Mouse (Mus musculus): ENCODE results near the gene Catip.

Gene Catip

DNA sequence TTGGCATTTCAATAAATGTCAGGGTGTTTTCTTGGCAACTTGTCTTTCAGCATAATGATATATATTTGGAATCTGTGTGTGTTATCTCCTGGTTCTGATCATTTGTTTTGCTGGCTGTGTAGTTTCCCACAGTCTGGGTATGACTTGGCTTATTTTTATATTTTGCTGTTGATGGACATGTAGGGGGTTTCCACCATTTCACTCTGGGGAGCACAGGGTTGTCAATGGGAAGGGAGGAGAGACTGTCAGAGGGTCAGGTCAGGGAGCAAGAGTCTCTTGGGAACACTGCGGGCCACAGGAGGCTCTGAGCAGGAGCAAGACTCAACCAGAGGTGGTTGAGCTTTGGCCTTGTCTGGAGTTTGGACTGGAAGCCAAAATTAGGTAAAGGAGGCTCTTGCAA is 19.6 kb upstream of the Catip start:
- no peak for DNase-seq (ENCODE audit: low spot score in 2 of 2)

DNA sequence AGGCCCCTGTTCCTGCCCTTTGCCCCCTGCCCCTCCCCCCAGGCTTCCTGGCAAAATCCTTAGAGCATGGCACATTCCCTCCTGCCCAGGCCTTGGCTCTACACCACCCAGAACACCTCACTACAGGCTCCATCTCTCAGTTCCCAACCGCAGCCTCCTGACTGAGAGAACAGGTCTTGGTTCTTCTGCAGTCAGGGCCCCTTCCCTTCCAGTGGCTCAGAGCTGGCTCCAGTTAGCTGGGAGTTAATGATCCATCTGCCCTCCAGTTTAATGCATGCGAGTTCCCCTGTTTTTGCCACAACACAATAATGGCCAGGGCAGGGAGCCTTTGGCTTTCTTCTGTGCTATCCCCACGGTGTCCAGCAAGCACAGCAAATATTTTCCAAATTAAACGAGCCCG is 18.7 kb upstream of the Catip start:
- no peak for DNase-seq (ENCODE audit: low spot score in 2 of 2)

DNA sequence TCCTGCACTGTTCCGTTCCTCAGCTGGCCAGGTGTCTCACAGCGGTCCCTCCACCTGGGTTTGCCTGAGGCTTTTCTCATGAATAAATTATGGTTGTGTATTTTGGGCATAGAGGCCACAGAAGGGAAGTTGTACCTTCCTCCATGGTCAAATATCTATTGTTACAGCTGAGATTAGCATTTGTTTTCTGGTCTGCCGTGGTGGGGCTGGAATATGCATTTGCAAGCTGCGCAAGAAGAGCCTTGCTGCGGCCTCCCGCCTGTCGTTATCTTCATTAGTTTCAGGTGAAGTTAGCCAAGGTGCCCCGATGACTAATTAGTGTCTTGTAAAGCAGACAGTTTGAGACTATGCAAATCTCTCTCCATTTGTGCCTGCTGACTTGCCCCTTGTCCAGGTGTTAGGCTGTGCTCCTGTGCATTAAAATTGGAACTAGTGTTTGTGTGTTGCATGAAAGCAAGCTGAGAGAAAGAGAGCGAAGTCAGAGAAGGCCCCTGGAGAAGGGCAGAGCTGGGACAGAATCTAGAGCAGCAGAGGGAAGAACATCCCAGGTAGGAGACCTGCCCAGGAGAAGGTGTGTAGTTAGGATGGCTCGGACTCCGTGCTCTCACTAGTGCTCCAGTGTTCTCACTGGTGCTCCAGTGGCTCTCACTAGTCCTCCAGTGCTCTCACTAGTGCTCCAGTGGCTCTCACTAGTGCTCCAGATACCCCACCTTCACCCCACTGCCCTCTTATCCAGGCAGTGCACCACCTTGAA is 17.6 kb upstream of the Catip start:
- no peak for DNase-seq (ENCODE audit: low spot score in 2 of 2)

DNA sequence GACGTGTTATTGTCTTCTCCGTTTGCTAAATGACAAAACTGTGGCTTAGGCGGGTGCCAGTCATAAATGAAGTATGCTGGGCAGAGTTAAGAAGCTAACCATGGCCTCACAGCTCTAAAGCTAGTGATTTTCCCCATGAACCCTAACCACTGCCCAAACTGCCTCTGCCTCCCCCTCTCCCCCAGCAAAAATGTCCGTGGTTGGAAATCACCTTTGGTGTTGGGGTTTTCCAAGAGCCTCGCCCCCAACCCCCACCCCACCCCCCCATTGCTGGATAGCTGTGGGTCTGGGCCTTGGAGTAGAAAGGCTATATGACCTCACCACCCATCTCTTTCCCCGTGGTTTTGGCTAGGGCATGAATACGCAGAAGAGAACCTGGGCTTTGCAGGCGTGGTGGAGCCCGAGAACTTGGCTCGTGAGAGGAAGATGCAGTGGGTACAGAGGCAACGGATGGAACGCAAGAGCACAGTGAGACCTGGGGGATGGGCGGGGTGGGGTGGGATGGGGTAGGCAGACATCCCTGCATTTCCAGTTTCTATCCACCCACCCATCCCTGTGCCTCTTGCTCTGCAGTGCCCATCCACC is 10.6 kb upstream of the Catip start:
- no peak for DNase-seq (ENCODE audit: low spot score in 2 of 2)

DNA sequence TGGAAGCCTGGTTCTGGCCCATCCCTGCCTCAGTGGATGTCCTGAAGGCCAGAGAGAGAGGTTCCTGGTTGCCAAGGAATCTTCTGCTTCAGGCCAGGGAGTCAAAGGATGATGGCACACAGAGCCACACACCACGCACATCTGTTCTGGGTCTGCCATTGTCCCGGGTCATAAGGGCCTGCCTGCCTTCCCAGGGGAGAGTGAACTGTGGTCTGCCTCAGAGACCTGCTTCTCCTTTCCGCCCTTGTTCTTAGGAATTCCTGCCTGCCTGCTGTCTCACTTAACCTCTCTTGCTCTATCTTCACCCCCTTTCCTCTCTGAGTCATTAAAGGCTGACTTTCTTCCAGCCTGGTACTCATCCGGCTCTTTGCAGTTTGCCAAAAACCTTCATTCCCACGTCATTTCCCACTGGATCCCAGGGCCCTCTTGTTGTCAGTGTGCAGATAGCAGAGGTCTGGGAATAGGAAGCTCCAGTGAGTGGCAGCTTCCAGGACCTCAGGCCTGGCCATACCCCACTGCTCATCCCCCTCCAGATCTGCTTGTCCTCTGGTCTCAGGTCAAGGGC is 9.3 kb upstream of the Catip start:
- no peak for DNase-seq (ENCODE audit: low spot score in 2 of 2)

DNA sequence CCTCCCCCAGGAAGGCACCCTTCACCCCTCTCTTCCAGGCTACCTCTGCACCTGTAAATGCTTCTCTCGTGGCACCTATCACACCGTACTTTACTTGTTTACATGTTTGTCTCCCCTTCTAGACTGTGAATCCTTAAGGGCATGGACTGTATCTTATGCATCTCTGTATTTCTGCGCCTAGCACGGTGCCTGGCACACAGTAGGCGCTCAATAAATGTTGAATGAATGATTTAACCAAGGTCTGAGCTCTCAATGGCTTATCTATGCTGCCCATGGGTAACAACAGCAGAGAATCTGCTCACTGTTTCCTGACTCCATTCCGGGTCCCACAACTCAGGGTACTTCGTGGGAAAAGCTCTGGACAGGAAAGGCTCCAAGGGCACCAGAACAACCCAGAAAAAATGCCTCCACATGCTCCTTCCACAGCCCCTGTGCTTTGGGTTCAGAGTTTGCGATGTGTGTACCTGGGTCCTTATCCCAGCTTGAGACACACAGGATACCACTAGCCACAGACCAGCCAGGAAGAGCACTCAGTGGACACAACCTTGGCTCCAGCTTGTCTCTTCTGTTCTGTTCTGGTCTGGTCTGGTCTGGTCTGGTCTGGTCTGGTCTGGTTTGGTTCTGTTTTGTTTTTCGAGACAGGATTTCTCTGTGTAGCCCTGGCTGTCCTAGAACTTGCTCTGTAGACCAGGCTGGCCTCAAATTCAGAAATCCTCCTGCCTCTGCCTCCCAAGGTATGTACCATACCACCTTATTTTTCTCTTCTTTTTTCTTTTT is 8.3 kb upstream of the Catip start:
- no peak for DNase-seq (ENCODE audit: low spot score in 2 of 2)

DNA sequence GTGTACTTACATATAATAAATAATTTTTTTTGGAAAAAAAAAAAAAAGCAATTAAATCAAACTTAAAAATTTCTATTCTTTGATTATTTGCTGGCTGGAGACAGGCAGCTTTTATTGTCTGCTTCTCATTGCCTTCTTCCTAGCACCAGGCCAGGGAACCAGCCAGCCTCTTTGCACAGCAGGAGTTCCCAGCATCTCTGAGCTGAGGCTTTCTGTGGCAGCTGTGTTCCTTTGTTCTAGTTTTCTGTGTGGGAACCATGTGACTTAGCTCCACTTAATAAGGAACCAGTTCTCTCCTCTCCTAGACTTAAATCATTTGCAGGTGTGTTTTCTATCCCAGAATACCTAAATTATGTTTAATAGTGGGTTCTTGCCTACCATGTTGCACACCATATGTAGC is 4.4 kb upstream of the Catip start:
- DNase-seq (ENCODE audit: low spot score in 2 of 2), result no peak

DNA sequence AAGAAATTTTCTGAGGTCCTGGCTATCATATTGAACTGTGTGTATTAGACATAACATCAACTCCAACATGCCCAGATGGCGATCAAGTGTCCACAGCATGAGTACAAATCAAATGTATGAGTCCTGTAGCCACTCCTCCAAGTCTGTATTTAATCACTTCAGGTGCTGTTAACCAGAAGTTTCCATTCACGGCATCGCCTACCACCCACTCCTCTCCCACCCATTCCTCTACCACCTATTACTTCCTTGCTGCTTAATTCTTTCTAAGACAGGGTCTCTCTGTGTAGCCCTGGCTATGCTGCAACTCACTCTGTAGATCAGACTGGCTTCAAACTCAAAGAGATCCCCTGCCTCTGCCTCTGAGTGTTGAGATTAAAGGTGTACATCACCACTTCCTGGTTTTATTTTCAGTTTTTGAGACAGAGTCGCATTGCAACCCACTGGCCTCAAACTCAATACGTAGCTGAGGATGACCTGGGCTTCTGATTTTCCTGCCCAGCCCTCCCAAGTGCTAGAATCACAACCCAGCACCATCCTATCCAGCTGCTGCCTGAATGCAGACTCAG is 1.9 kb upstream of the Catip start:
- DNase-seq (ENCODE audit: low spot score in 2 of 2), result no peak

DNA sequence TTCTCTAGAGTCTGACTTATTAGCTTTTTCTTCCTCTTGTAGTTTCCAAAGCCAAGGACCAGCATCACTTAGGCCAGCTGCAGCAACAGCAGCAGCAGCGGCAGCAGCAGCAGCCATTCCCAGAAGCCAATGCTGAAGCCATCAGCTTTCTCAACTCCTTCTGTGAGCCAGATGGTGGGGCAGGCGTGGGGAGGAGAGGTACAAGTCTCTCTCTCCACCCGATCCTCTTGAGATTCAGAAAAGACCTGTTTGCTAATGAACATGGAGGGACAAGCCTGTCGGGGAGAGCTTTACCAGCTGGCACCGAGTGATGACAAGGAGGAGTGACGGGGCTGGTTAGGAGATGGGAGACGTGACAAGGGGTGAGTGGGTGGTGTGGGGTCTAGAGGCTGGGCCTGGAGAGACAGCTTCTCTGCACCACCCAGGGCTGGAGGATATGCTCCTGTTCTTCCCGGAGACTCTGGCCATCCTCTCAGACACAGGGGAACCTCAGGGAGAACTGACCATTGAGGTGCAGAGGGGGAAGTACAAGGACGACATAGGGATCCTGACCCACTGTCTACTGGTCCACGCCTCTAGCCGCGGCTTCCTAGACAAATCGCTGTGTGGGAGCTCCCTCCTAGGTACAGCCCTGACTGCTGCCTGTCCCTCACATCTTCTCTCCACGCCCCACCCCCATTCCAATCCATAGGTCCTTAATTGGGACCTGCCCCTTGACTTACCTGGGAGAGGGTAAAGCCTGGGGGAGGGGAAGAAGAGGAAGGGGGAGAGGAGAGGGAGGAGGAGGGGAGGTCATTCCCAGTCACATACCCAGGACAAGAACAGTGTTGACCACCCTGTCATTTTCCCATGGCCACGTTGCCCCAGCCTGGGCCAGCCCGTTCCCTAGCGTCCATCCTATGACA is 669 bp downstream of the Catip start:
- DNase-seq (ENCODE audit: low spot score in 2 of 2), result no peak

DNA sequence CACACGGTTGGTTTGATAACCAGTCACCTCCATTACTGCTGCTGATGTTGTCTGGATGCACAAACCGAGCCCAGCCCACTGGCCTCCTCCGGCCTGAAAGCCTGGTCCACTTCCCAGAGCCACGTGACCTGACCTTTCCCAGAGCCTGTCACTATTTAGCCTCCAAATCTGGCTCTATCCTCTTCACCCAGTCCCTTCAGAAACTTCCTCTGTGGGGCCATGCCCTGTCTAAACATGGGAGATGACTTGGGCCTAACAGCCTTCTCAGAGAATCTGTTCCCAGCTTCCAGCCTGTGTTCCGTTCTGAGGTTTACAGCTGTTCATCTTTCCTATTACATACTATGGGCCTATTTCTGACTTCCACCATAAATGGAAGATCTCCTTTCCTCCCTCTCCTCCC is 1.5 kb downstream of the Catip start:
- DNase-seq (ENCODE audit: low spot score in 2 of 2), result no peak

DNA sequence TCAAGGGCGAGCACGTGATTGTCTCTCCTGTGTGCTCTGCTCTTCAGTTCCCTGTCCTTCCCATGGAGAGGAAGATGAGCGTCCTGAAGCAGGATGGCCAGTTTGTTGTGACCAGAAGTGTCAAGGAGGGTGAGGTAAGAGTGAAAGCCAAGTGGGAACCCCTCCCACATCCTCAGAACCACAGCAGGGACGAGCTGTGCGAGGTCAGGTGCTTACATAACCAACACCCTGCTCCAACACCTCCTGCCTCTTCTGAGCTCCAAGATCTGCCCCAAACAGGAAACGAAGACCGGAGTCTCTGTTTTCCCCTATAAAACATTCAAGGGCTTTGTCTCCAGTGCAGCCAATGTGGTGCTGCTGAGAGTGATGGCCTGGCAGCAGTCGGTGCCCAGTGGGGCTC is 2.4 kb downstream of the Catip start:
- DNase-seq (ENCODE audit: low spot score in 2 of 2), result no peak

DNA sequence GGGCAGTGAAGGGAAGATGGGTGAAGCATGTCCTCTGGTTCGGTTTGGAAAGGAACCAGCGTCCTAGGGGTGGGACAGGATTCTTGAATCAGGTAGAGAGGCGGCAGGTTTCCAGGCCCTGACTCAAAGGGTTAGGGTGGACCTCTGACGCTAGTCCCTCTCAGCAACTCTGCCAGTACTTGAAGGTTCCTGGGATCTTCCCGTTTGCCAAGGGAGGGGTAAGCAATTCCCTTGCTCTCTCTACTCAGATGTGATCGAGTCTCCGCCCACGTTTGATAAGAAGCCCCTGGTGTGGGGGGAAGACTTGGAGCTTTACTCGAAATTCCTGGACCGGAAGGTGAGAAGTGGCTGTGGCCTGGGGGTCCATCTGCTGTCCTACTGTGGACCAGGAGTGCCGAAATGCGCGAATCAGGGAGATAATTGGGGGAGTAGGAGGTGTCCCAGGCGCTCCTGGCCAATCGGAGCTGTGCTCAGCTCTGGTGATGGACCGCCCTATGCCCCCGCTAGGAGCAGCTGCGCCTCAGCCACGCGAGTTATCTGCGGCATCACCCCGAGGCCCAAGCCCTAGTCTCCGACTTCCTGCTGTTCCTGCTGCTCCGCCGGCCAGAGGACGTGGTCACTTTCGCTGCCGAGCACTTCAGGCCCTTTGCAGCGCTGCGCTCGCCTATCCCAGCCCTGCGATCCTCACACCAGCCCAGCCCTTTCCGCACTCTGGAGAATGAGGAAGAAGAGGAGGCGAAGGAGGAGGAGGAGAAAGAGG is 6.2 kb downstream of the Catip start:
- DNase-seq (ENCODE audit: low spot score in 2 of 2), result peak in 1 of 2 experiments; percentile 38

DNA sequence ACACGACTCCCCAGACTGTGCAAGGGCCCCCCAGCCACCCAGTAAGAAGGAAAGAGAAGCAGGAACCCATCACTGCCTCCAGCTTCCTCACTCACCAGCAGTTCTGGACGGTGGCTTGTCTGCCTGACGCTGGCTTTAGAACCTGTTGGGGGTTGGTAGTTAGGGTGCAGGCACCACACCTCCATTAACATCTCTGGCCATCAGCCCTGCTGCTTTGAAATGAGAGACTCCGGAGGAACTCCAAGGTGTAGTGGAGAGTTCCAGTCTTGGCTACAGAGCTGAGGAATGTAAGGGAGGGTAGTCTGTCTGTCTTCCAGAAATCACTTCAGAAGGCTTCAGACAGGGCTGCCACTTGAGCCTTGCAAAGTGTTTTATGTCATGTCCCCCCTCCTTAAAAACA is 8.1 kb downstream of the Catip start:
- DNase-seq (ENCODE audit: low spot score in 2 of 2), result no peak

DNA sequence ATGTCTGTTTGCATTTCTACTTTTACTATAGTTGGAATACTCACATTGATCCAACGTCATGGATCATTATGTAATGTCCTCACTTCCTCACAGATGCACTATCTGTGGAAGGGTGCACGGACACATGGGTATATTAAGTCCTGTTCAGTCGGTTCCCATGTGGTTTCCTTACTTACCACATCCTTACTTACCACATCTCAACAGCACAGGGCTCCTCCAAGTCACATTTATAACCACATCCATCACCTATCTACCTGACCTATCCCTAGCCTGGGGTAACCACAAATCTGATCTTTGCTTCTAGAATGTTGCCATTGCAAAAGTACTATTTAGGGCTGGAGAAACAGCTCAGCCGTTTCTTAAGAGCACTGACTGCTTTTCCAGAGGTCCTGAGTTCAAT is 11.5 kb downstream of the Catip start:
- no peak for DNase-seq (ENCODE audit: low spot score in 2 of 2)

DNA sequence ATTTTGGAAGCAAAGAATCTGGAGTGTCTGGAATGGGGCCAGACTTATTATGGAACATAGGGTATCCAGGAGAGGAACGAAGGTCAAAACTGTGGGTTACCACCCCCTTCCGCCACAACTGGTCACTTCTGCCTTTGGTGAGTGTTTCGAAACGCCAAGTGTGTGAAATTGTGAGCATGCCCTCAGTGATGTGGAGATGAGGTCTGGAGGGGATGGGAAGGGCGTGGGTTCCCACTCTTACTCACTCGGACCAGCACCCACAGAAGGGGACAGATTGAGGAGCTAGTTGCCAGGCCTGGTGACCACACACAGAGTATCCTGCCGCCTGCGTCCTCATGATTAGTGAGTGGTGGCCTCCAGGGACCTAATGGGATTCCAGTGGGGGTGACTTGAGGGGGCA is 13.1 kb downstream of the Catip start, which contains the start of gene Slc11a1:
TSS of gene Slc11a1 (plus strand) at position 216 of the 400 bp plus-strand sequence.
- peak in 1 of 2 experiments; percentile 51 for DNase-seq (ENCODE audit: low spot score in 2 of 2)

DNA sequence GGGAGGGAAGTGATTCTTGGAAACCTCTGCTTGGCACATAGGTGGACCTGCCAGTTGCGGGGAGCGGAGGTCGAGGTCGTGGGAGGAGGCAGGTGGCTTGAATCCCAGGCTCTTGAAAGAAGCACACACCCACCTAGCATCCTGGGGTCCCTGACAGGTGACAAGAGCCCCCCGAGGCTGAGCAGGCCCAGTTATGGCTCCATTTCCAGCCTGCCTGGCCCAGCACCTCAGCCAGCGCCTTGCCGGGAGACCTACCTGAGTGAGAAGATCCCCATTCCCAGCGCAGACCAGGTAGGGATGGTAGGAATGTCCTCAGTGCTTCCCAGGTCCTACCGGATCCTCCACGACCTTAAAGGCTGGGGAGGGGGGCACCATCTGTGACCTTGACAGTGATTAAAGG is 13.7 kb downstream of the Catip start:
- no peak for DNase-seq (ENCODE audit: low spot score in 2 of 2)

DNA sequence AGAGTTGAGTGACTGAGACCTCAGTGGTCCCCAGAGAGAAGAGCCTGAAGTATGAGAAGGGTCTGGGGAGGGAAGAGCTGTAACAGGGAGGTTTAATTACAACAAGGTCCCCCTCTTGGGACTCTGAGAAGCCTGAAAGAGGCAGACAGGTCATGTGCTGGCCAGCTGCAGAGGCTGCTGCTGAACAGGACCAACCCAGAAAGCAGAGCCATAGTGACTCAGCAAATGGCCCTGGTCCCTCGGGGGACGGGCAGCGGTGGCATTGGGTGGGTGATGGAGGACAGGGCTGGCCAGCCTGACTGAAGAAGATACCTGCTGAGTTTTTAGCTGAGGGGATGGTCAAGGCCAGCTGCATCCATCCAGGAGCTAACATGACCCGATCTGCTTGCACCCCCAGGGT is 14.5 kb downstream of the Catip start:
- no peak for DNase-seq (ENCODE audit: low spot score in 2 of 2)

DNA sequence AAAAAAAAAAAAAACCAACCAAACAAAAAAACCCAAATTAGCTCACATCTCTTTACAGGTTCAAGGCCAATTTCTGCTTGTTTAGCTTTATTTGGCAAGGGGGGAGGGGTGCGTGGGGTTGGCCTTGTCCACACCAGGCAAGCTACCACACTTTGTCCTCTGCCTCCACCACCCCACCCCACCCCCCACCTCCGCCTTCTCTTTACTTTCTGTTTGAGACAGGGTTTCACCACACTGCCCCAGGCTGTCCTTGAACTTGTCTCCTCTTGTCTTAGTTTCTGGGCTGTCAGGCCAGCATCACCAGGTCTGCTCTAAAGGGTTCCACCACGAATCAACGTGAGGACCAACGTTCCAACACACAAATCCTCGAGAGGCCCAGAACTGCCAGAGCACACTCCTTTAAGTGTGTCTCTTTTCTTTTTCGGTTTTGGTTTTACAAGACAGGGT is 17.2 kb downstream of the Catip start:
- DNase-seq (ENCODE audit: low spot score in 2 of 2), result no peak

DNA sequence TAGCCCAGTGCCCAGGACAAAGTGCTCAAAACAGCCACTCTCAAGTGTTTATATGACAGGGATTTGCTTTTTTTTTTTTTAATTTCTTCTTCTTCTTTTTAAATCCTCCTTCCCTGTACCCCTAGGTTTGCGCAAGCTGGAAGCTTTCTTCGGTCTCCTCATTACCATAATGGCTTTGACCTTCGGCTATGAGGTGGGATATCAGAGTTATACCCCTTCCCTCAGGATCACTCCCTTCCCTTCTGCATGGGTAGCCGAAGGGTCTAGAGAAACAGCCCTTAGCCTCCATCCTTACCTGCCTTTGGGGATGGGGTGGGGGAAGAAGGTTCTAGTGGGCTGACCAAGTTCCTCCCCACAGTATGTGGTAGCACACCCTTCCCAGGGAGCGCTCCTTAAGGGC is 18.6 kb downstream of the Catip start:
- no peak for DNase-seq (ENCODE audit: low spot score in 2 of 2)

DNA sequence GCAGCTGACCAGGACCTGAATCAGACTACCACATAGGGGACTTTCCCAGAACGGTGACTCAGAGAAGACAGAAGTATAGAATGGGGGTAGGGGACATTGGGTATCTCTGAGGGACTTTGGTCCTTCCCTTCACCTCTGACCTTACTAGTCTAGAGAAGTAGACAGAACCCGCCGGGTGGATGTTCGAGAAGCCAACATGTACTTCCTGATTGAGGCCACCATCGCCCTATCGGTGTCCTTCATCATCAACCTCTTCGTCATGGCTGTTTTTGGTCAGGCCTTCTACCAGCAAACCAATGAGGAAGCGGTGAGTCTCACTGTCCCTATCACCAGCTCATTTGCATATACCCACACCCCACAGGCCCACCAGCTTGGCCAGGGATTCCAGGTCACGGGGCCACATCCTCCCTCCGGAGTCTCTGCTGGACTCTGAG is 19.7 kb downstream of the Catip start:
- no peak for DNase-seq (ENCODE audit: low spot score in 2 of 2)

Measured in spleen, postnatal 36 days (tissue).